Mouse (Mus musculus): ENCODE measurements at regions not wholly inside any gene's neighbourhood (a gene's known extent, or its start where the extent isn't known, plus 50 kb on each side); places are given as distances from the start of the nearest gene placed in this dataset.

- no peak overlapping the region for H3K4me3 ChIP-seq (replicated peaks; ENCODE audit: low read length)
- 89% methylated on average over 3 of the region's 3 CpGs for WGBS
- DNase-seq (ENCODE audit: low spot score) (no peak), ATAC-seq (ENCODE audit: low FRiP score, low read depth) (no peak)
- no peak overlapping the region for H3K9ac ChIP-seq (ENCODE audit: low read depth, low read length, severe bottlenecking)
- no peak overlapping the region for H3K4me2 ChIP-seq (replicated peaks; ENCODE audit: low read depth, low read length, severe bottlenecking)
- no peaks in the 10 kb centered on the region for H3K9me3 ChIP-seq (ENCODE audit: control insufficient read depth, low read length)
- no peaks in the 10 kb centered on the region for H3K4me1 ChIP-seq (ENCODE audit: control insufficient read depth, insufficient read depth, low read length)
- no peak overlapping the region for H3K27ac ChIP-seq (replicated peaks; ENCODE audit: low read depth, low read length)
- no peak for TF ChIP-seq POLR2A (IDR thresholded peaks at IDR 0.05; ENCODE audit: borderline replicate concordance, extremely low read depth, insufficient read depth, insufficient read length)
- no peaks in the 10 kb centered on the region for H3K27me3 ChIP-seq (ENCODE audit: control insufficient read depth, insufficient read depth, low read length)
- no peaks in the 10 kb centered on the region for H3K36me3 ChIP-seq (ENCODE audit: control insufficient read depth, insufficient read depth, low read length)
Observed at GRCm38 (mm10) chr1:157028682-157029081, 79.8 kb downstream of the Tex35 start.

- Histone ChIP-seq H3K4me2 (replicated peaks; ENCODE audit: low read depth, low read length, severe bottlenecking) (no peak overlapping the region), H3K4me1 (ENCODE audit: control insufficient read depth, insufficient read depth, low read length) (no peaks in the 10 kb centered on the region), H3K9ac (ENCODE audit: low read depth, low read length, severe bottlenecking) (no peak overlapping the region), H3K36me3 (ENCODE audit: control insufficient read depth, insufficient read depth, low read length) (no peaks in the 10 kb centered on the region), H3K27ac (replicated peaks; ENCODE audit: low read depth, low read length) (no peak overlapping the region), H3K9me3 (ENCODE audit: control insufficient read depth, low read length) (no peaks in the 10 kb centered on the region), H3K27me3 (ENCODE audit: control insufficient read depth, insufficient read depth, low read length) (no peaks in the 10 kb centered on the region), H3K4me3 (replicated peaks; ENCODE audit: low read length) (no peak overlapping the region)
- no peak for DNase-seq (ENCODE audit: low spot score)
- TF ChIP-seq POLR2A (IDR thresholded peaks at IDR 0.05; ENCODE audit: borderline replicate concordance, extremely low read depth, insufficient read depth, insufficient read length): no peak
- no peak for ATAC-seq (ENCODE audit: low FRiP score, low read depth)
- 92% methylated on average over 7 of the region's 7 CpGs for WGBS
Observed at GRCm38 (mm10) chr1:157027681-157028080, 80.8 kb downstream of the Tex35 start.

DNA sequence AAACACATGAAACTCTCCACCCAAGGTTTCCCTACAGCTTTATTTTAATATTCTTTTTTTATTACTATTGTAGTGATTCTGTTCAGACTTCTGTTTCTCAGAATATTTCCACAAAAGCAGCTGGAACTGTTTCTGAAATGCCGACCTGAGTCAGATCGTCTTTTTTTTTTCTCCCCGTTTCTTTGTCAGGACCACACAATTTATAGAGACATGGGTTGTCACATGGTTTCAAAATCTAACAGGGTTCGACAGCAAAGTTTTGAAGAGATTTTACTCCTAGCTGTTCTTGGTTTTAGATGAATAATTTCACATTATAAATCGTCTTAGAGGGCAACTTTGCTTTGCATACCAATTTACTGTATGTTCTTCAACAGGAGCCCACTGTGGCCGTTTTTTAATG, 84.0 kb upstream of the Ralgps2 start:
- H3K4me2 ChIP-seq (replicated peaks; ENCODE audit: low read depth, low read length, severe bottlenecking): no peak overlapping the region
- H3K36me3 ChIP-seq (ENCODE audit: control insufficient read depth, insufficient read depth, low read length): no peaks in the 10 kb centered on the region
- no peak overlapping the region for H3K27ac ChIP-seq (replicated peaks; ENCODE audit: low read depth, low read length)
- H3K9me3 ChIP-seq (ENCODE audit: control insufficient read depth, low read length): no peaks in the 10 kb centered on the region
- ATAC-seq (ENCODE audit: low FRiP score, low read depth): no peak
- H3K9ac ChIP-seq (ENCODE audit: low read depth, low read length, severe bottlenecking): no peak overlapping the region
- H3K4me1 ChIP-seq (ENCODE audit: control insufficient read depth, insufficient read depth, low read length): no peaks in the 10 kb centered on the region
- H3K27me3 ChIP-seq (ENCODE audit: control insufficient read depth, insufficient read depth, low read length): no peaks in the 10 kb centered on the region
- TF ChIP-seq POLR2A (IDR thresholded peaks at IDR 0.05; ENCODE audit: borderline replicate concordance, extremely low read depth, insufficient read depth, insufficient read length): no peak
- no peak overlapping the region for H3K4me3 ChIP-seq (replicated peaks; ENCODE audit: low read length)
- DNase-seq (ENCODE audit: low spot score): no peak
- 51% methylated on average over 6 of the region's 6 CpGs for WGBS

GRCm38 (mm10) chr1:157022456-157023435, 83.3 kb upstream of the Ralgps2 start:
- DNase-seq (ENCODE audit: low spot score) (no peak), ATAC-seq (ENCODE audit: low FRiP score, low read depth) (no peak)
- TF ChIP-seq POLR2A (IDR thresholded peaks at IDR 0.05; ENCODE audit: borderline replicate concordance, extremely low read depth, insufficient read depth, insufficient read length): no peak
- no peak overlapping the region for H3K9ac ChIP-seq (ENCODE audit: low read depth, low read length, severe bottlenecking)
- H3K27me3 ChIP-seq (ENCODE audit: control insufficient read depth, insufficient read depth, low read length): no peaks in the 10 kb centered on the region
- H3K9me3 ChIP-seq (ENCODE audit: control insufficient read depth, low read length): no peaks in the 10 kb centered on the region
- no peaks in the 10 kb centered on the region for H3K4me1 ChIP-seq (ENCODE audit: control insufficient read depth, insufficient read depth, low read length)
- no peak overlapping the region for H3K27ac ChIP-seq (replicated peaks; ENCODE audit: low read depth, low read length)
- H3K36me3 ChIP-seq (ENCODE audit: control insufficient read depth, insufficient read depth, low read length): no peaks in the 10 kb centered on the region
- H3K4me3 ChIP-seq (replicated peaks; ENCODE audit: low read length): no peak overlapping the region
- WGBS: 73% methylated on average over 12 of the region's 12 CpGs
- no peak overlapping the region for H3K4me2 ChIP-seq (replicated peaks; ENCODE audit: low read depth, low read length, severe bottlenecking)

- H3K4me1 ChIP-seq (ENCODE audit: control insufficient read depth, insufficient read depth, low read length): no peaks in the 10 kb centered on the region
- no peak for TF ChIP-seq POLR2A (IDR thresholded peaks at IDR 0.05; ENCODE audit: borderline replicate concordance, extremely low read depth, insufficient read depth, insufficient read length)
- H3K9me3 ChIP-seq (ENCODE audit: control insufficient read depth, low read length): no peaks in the 10 kb centered on the region
- H3K36me3 ChIP-seq (ENCODE audit: control insufficient read depth, insufficient read depth, low read length): no peaks in the 10 kb centered on the region
- no peak overlapping the region for H3K9ac ChIP-seq (ENCODE audit: low read depth, low read length, severe bottlenecking)
- no peak overlapping the region for H3K4me3 ChIP-seq (replicated peaks; ENCODE audit: low read length)
- H3K27me3 ChIP-seq (ENCODE audit: control insufficient read depth, insufficient read depth, low read length): no peaks in the 10 kb centered on the region
- no peak overlapping the region for H3K27ac ChIP-seq (replicated peaks; ENCODE audit: low read depth, low read length)
- no peak for ATAC-seq (ENCODE audit: low FRiP score, low read depth)
- H3K4me2 ChIP-seq (replicated peaks; ENCODE audit: low read depth, low read length, severe bottlenecking): no peak overlapping the region
- no peak for DNase-seq (ENCODE audit: low spot score)
- WGBS: 63% methylated on average over 7 of the region's 7 CpGs
Observed at GRCm38 (mm10) chr1:157019892-157020291, 80.5 kb upstream of the Ralgps2 start.

All from limb, embryonic 14.5 days (tissue).